Mouse (Mus musculus) ES-Bruce4 (cell line): ENCODE measurements around the gene Cbx8. TPM values are rescaled to one million over a fixed set of nuclear protein-coding genes. Genes with fewer than 3 reads are reported as not detected.
A peak's percentile ranks its signal among the peaks of the same experiment; 100 is the strongest.

Source experiments
- H3K27ac ChIP-seq: 2 replicates; pipeline ENCODE4 v1.5.1; 2012; ENCODE audit warnings: low read length, inconsistent platforms; ENCODE audit not compliant: insufficient read depth
- H3K27me3 ChIP-seq: 2 replicates; pipeline ENCODE4 v1.6.1; 2012; ENCODE audit warnings: mild to moderate bottlenecking, low read length, inconsistent platforms; ENCODE audit not compliant: control insufficient read depth, poor library complexity, insufficient read depth, severe bottlenecking
- H3K36me3 ChIP-seq: 2 replicates; pipeline ENCODE4 v1.6.1; 2012; ENCODE audit warnings: inconsistent platforms, mild to moderate bottlenecking, low read length, moderate library complexity; ENCODE audit not compliant: control insufficient read depth, poor library complexity, insufficient read depth, severe bottlenecking
- H3K4me1 ChIP-seq: one replicate; pipeline ENCODE4 v1.8.1; 2011; ENCODE audit warnings: low read length; ENCODE audit not compliant: control insufficient read depth, insufficient read depth
- H3K4me3 ChIP-seq: 2 replicates; pipeline ENCODE4 v1.5.1; 2011; ENCODE audit warnings: low read depth, mild to moderate bottlenecking, low read length
- H3K9ac ChIP-seq: 2 replicates; pipeline ENCODE4 v1.6.1; 2012; ENCODE audit warnings: low read depth, mild to moderate bottlenecking, inconsistent platforms; ENCODE audit not compliant: poor library complexity, severe bottlenecking
- H3K9me3 ChIP-seq: replicated peaks from 2 replicates; pipeline ENCODE4 v1.6.1; 2012; ENCODE audit warnings: mild to moderate bottlenecking, low read length, inconsistent platforms; ENCODE audit not compliant: control insufficient read depth, poor library complexity, insufficient read depth, severe bottlenecking
- CTCF ChIP-seq: IDR thresholded peaks from one replicate; pipeline ENCODE4 v1.8.1; 2011; ENCODE audit warnings: low read depth, low read length
- EP300 ChIP-seq: IDR thresholded peaks from 2 replicates; pipeline ENCODE4 v1.6.1; 2011; ENCODE audit warnings: low read depth, low read length; ENCODE audit not compliant: insufficient read depth
- POLR2A ChIP-seq: IDR thresholded peaks from one replicate; pipeline ENCODE4 v1.8.1; 2011; ENCODE audit warnings: low read length; ENCODE audit not compliant: insufficient read depth
- polyA plus RNA-seq: library from polyadenylated mRNA; stranded (reverse); fragments of >200 nt; gene quantifications from 2 replicates; pipeline ENCODE4 v1.2.4, GENCODE M21; 2011; ENCODE audit warnings: low read depth; ENCODE audit not compliant: missing spikeins, insufficient read depth, insufficient read length

The Cbx8 gene
- polyA plus RNA-seq, 1 experiment = 0.75 TPM

DNA sequence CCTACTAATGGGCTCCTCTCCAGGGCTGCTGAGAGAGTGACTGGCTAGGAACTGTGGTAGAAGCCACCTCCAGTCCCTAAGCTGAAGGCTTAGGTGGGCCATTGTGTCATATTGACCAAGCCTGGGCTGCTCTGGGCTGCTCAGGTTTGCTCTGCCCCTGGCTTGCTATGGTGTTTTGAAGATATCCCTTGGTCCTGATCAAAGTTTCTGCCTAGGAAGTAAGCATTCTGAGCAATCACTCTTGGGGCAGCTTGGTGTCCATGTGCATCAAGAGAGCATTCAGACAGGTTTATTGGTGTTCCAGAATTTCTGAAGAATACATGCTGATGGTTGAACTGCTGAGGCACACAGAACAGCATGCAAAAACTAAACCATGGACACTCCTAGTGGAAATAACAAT is 10.7 kb upstream of the Cbx8 start:
- H3K4me3 ChIP-seq = no peak overlapping the region
- TF ChIP-seq EP300 (no peak), CTCF (no peak), POLR2A (no peak)
- no peaks in the 10 kb centered on the region for H3K9me3 ChIP-seq
- no peaks in the 10 kb centered on the region for H3K36me3 ChIP-seq
- no peak overlapping the region for H3K27ac ChIP-seq
- H3K4me1 ChIP-seq = peaks cover 5% of the 10 kb centered on the region
- H3K9ac ChIP-seq = no peak overlapping the region
- H3K27me3 ChIP-seq = peaks cover 41% of the 10 kb centered on the region

- H3K27me3 ChIP-seq = peaks cover 37% of the 10 kb centered on the region
- H3K27ac ChIP-seq = no peak overlapping the region
- H3K9ac ChIP-seq = no peak overlapping the region
- H3K4me1 ChIP-seq = peaks cover 5% of the 10 kb centered on the region
- H3K4me3 ChIP-seq = no peak overlapping the region
- H3K36me3 ChIP-seq = no peaks in the 10 kb centered on the region
- no peak for TF ChIP-seq CTCF
- no peak for TF ChIP-seq POLR2A
- TF ChIP-seq EP300 = no peak
- no peaks in the 10 kb centered on the region for H3K9me3 ChIP-seq
These were observed 9.6 kb upstream of the Cbx8 start for GRCm38 (mm10) chr11:119050361-119050760.

GRCm38 (mm10) chr11:119048133-119048510 is 7.4 kb upstream of the Cbx8 start:
- H3K27me3 ChIP-seq = peaks cover 27% of the 10 kb centered on the region
- no peak overlapping the region for H3K4me3 ChIP-seq
- H3K9ac ChIP-seq = no peak overlapping the region
- no peaks in the 10 kb centered on the region for H3K9me3 ChIP-seq
- H3K4me1 ChIP-seq = no peaks in the 10 kb centered on the region
- H3K27ac ChIP-seq = no peak overlapping the region
- no peaks in the 10 kb centered on the region for H3K36me3 ChIP-seq
- TF ChIP-seq EP300 (no peak), CTCF (no peak), POLR2A (no peak)

GRCm38 (mm10) chr11:119047261-119048132 is 6.7 kb upstream of the Cbx8 start:
- H3K36me3 ChIP-seq = no peaks in the 10 kb centered on the region
- H3K9ac ChIP-seq = no peak overlapping the region
- no peak overlapping the region for H3K27ac ChIP-seq
- TF ChIP-seq EP300 (no peak), POLR2A (no peak), CTCF (peak; percentile 5)
- H3K4me1 ChIP-seq = no peaks in the 10 kb centered on the region
- H3K27me3 ChIP-seq = peaks cover 33% of the 10 kb centered on the region
- no peak overlapping the region for H3K4me3 ChIP-seq
- H3K9me3 ChIP-seq = no peaks in the 10 kb centered on the region

GRCm38 (mm10) chr11:119046601-119047245 is 6.0 kb upstream of the Cbx8 start:
- Histone ChIP-seq H3K4me1 (no peaks in the 10 kb centered on the region), H3K27ac (no peak overlapping the region), H3K4me3 (0 out of 2 replicates have a peak overlapping the region, but pooled peaks have one; percentile 0), H3K27me3 (peaks cover 40% of the 10 kb centered on the region), H3K9ac (no peak overlapping the region), H3K9me3 (no peaks in the 10 kb centered on the region), H3K36me3 (no peaks in the 10 kb centered on the region)
- TF ChIP-seq POLR2A = no peak
- TF ChIP-seq EP300 = no peak
- TF ChIP-seq CTCF = no peak
